Mouse (Mus musculus) forebrain, embryonic 13.5 days (tissue): ENCODE results near the gene Mto1. TPM values are rescaled to one million over a fixed set of nuclear protein-coding genes. Genes with fewer than 3 reads are reported as not detected.

ENCODE experiments used
- ATAC-seq: fragments of 200-750 bp; cut with Nextera tagmentation; 2 replicates; pipeline ENCODE4 v1.8.0; 2017
- H3K27ac ChIP-seq: fragments of 300-500 bp; sonication (generic); 2 replicates; pipeline ENCODE4 v1.5.1; 2015; ENCODE audit warnings: inconsistent platforms, mild to moderate bottlenecking, moderate library complexity
- H3K27me3 ChIP-seq: fragments of 300-500 bp; sonication (generic); 2 replicates; pipeline ENCODE4 v1.6.1; 2015; ENCODE audit warnings: mild to moderate bottlenecking, inconsistent platforms
- H3K36me3 ChIP-seq: fragments of 300-500 bp; sonication (generic); 2 replicates; pipeline ENCODE4 v1.6.1; 2015; ENCODE audit warnings: mild to moderate bottlenecking, inconsistent platforms; ENCODE audit not compliant: poor library complexity, severe bottlenecking
- H3K4me1 ChIP-seq: fragments of 300-500 bp; sonication (generic); 2 replicates; pipeline ENCODE4 v1.6.1; 2015; ENCODE audit warnings: inconsistent platforms
- H3K4me2 ChIP-seq: fragments of 300-500 bp; sonication (generic); 2 replicates; pipeline ENCODE4 v1.6.1; 2015; ENCODE audit warnings: inconsistent platforms, mild to moderate bottlenecking, moderate library complexity
- H3K4me3 ChIP-seq: fragments of 300-500 bp; sonication (generic); 2 replicates; pipeline ENCODE4 v1.5.1; 2015; ENCODE audit warnings: mild to moderate bottlenecking, inconsistent platforms
- H3K9ac ChIP-seq: fragments of 300-500 bp; sonication (generic); 2 replicates; pipeline ENCODE4 v1.6.1; 2015; ENCODE audit warnings: mild to moderate bottlenecking, inconsistent platforms
- H3K9me3 ChIP-seq: fragments of 300-500 bp; sonication (generic); replicated peaks from 2 replicates; pipeline ENCODE4 v1.6.1; 2016; ENCODE audit warnings: inconsistent platforms
- WGBS: fragments of 180-500 bp; shearing (Covaris S2); methylation state at CpG from one replicate; pipeline ENCODE4 v1.1.7; 2015; 5-methylcytosine and 5-hydroxymethylcytosine counted together
- polyA plus RNA-seq: library from polyadenylated mRNA; unstranded; fragments of >200 nt; fragmentation: Nextera tagmentation; extraction: Ambion mirVana; gene quantifications from 2 replicates; pipeline ENCODE4 v1.2.1, GENCODE M21; 2015

Gene Mto1
- 24.9 and 26.1 TPM in 2 replicates for polyA plus RNA-seq

GRCm38 (mm10) chr9:78447973-78448873 lies at the start of gene Mto1, which contains the start of gene Gm17324:
Gene Mto1 (plus strand): TSS chr9:78448208.
Gene Gm17324 (minus strand): TSS chr9:78448786.
- H3K4me2 ChIP-seq: peak within 1 kb of the TSS; percentile 66
- WGBS: under 1% methylated on average over 93 of the region's 96 CpGs
- H3K9ac ChIP-seq: peak within 1 kb of the TSS; percentile 86
- H3K4me3 ChIP-seq: peak within 1 kb of the TSS; percentile 87
- H3K36me3 ChIP-seq: peaks cover 22% of the 10 kb centered on the region
- peaks cover 13% of the 10 kb centered on the region for H3K4me1 ChIP-seq
- H3K27ac ChIP-seq: peak within 1 kb of the TSS; percentile 90
- peak; percentile 97 for ATAC-seq
- peaks cover 35% of the 10 kb centered on the region for H3K27me3 ChIP-seq
- H3K9me3 ChIP-seq: no peaks in the 10 kb centered on the region

- H3K9me3 ChIP-seq: no peaks in the 10 kb centered on the region
- peaks cover 32% of the 10 kb centered on the region for H3K27me3 ChIP-seq
- H3K9ac ChIP-seq: no peak overlapping the region
- H3K36me3 ChIP-seq: no peaks in the 10 kb centered on the region
- H3K4me1 ChIP-seq: peaks cover 7% of the 10 kb centered on the region
- 92% methylated on average over 5 of the region's 5 CpGs for WGBS
- ATAC-seq: no peak
- H3K27ac ChIP-seq: no peak overlapping the region
- no peak overlapping the region for H3K4me2 ChIP-seq
- no peak overlapping the region for H3K4me3 ChIP-seq
Observed at GRCm38 (mm10) chr9:78400570-78400969, 47.4 kb upstream of the Mto1 start.

GRCm38 (mm10) chr9:78401596-78401995 lies 46.4 kb upstream of the Mto1 start:
- WGBS: 93% methylated on average over 7 of the region's 7 CpGs

GRCm38 (mm10) chr9:78427362-78427781 lies 20.6 kb upstream of the Mto1 start:
- ATAC-seq: 0 out of 2 replicates have a peak, but pooled peaks have one; percentile 27
- H3K27me3 ChIP-seq: 0 out of 2 replicates have a peak, but pooled peaks cover 2% of the 10 kb centered on the region
- H3K36me3 ChIP-seq: no peaks in the 10 kb centered on the region
- H3K4me1 ChIP-seq: peaks cover 3% of the 10 kb centered on the region; the same call in 1 of the 2 replicates
- peak overlapping the region; percentile 26; the same call in 1 of the 2 replicates for H3K9ac ChIP-seq
- 31% methylated on average over 22 of the region's 27 CpGs for WGBS
- no peaks in the 10 kb centered on the region for H3K9me3 ChIP-seq
- H3K4me2 ChIP-seq: peak overlapping the region; percentile 56
- no peak overlapping the region for H3K27ac ChIP-seq
- peak overlapping the region; percentile 25 for H3K4me3 ChIP-seq

More at GRCm38 (mm10) chr9:78401596-78401995, 46.4 kb upstream of the Mto1 start:
- Histone ChIP-seq H3K36me3 (no peaks in the 10 kb centered on the region), H3K9ac (no peak overlapping the region), H3K4me1 (no peaks in the 10 kb centered on the region), H3K9me3 (no peaks in the 10 kb centered on the region), H3K27me3 (peaks cover 22% of the 10 kb centered on the region), H3K4me3 (no peak overlapping the region), H3K4me2 (no peak overlapping the region), H3K27ac (no peak overlapping the region)
- no peak for ATAC-seq

- H3K4me1 ChIP-seq: peaks cover 3% of the 10 kb centered on the region; the same call in 1 of the 2 replicates
- no peak overlapping the region for H3K27ac ChIP-seq
- no peak overlapping the region for H3K4me3 ChIP-seq
- H3K9me3 ChIP-seq: no peaks in the 10 kb centered on the region
- no peak for ATAC-seq
- 89% methylated on average over 6 of the region's 6 CpGs for WGBS
- no peaks in the 10 kb centered on the region for H3K36me3 ChIP-seq
- 0 out of 2 replicates have a peak, but pooled peaks cover 2% of the 10 kb centered on the region for H3K27me3 ChIP-seq
- no peak overlapping the region for H3K4me2 ChIP-seq
- no peak overlapping the region for H3K9ac ChIP-seq
Observed at GRCm38 (mm10) chr9:78428185-78428584, 19.8 kb upstream of the Mto1 start.

- no peak for ATAC-seq
- peaks cover 3% of the 10 kb centered on the region; the same call in 1 of the 2 replicates for H3K4me1 ChIP-seq
- H3K27ac ChIP-seq: no peak overlapping the region
- H3K27me3 ChIP-seq: 0 out of 2 replicates have a peak, but pooled peaks cover 2% of the 10 kb centered on the region
- 87% methylated on average over 4 of the region's 4 CpGs for WGBS
- no peak overlapping the region for H3K4me3 ChIP-seq
- H3K9me3 ChIP-seq: no peaks in the 10 kb centered on the region
- no peaks in the 10 kb centered on the region for H3K36me3 ChIP-seq
- H3K4me2 ChIP-seq: no peak overlapping the region
- no peak overlapping the region for H3K9ac ChIP-seq
Observed at GRCm38 (mm10) chr9:78428870-78429432, 19.1 kb upstream of the Mto1 start.

GRCm38 (mm10) chr9:78429551-78429950 lies 18.5 kb upstream of the Mto1 start:
- Histone ChIP-seq H3K27me3 (0 out of 2 replicates have a peak, but pooled peaks cover 2% of the 10 kb centered on the region), H3K4me3 (no peak overlapping the region), H3K9me3 (no peaks in the 10 kb centered on the region), H3K36me3 (no peaks in the 10 kb centered on the region), H3K4me1 (peaks cover 3% of the 10 kb centered on the region; the same call in 1 of the 2 replicates), H3K27ac (no peak overlapping the region), H3K9ac (no peak overlapping the region), H3K4me2 (no peak overlapping the region)
- no peak for ATAC-seq
- 61% methylated on average over 2 of the region's 2 CpGs for whole genome bisulfite sequencing

GRCm38 (mm10) chr9:78430486-78430885 lies 17.5 kb upstream of the Mto1 start:
- ATAC-seq: no peak

GRCm38 (mm10) chr9:78432471-78432870 lies 15.5 kb upstream of the Mto1 start:
- WGBS: 87% methylated on average over 5 of the region's 5 CpGs
- ATAC-seq: no peak

More at GRCm38 (mm10) chr9:78430486-78430885, 17.5 kb upstream of the Mto1 start:
- Histone ChIP-seq H3K36me3 (no peaks in the 10 kb centered on the region), H3K9me3 (no peaks in the 10 kb centered on the region), H3K4me2 (no peak overlapping the region), H3K27me3 (0 out of 2 replicates have a peak, but pooled peaks cover 2% of the 10 kb centered on the region), H3K4me3 (no peak overlapping the region), H3K9ac (no peak overlapping the region), H3K4me1 (peaks cover 3% of the 10 kb centered on the region; the same call in 1 of the 2 replicates), H3K27ac (no peak overlapping the region)
- WGBS: 88% methylated on average over 6 of the region's 6 CpGs

GRCm38 (mm10) chr9:78439426-78439825 lies 8.6 kb upstream of the Mto1 start:
- no peaks in the 10 kb centered on the region for H3K9me3 ChIP-seq
- H3K4me3 ChIP-seq: no peak overlapping the region
- no peak overlapping the region for H3K9ac ChIP-seq
- no peak overlapping the region for H3K4me2 ChIP-seq
- no peaks in the 10 kb centered on the region for H3K36me3 ChIP-seq
- no peak for ATAC-seq
- H3K27me3 ChIP-seq: peaks cover 51% of the 10 kb centered on the region
- WGBS: 69% methylated on average over 5 of the region's 5 CpGs
- no peak overlapping the region for H3K27ac ChIP-seq
- peaks cover 12% of the 10 kb centered on the region for H3K4me1 ChIP-seq

More at GRCm38 (mm10) chr9:78432471-78432870, 15.5 kb upstream of the Mto1 start:
- no peaks in the 10 kb centered on the region for H3K36me3 ChIP-seq
- H3K4me2 ChIP-seq: no peak overlapping the region
- peaks cover 2% of the 10 kb centered on the region; the same call in 1 of the 2 replicates for H3K4me1 ChIP-seq
- no peak overlapping the region for H3K27ac ChIP-seq
- no peak overlapping the region for H3K4me3 ChIP-seq
- H3K9me3 ChIP-seq: no peaks in the 10 kb centered on the region
- H3K9ac ChIP-seq: no peak overlapping the region
- 0 out of 2 replicates have a peak, but pooled peaks cover 2% of the 10 kb centered on the region for H3K27me3 ChIP-seq

- no peaks in the 10 kb centered on the region for H3K36me3 ChIP-seq
- H3K9ac ChIP-seq: peak overlapping the region; percentile 58; the same call in 1 of the 2 replicates
- peaks cover 12% of the 10 kb centered on the region for H3K4me1 ChIP-seq
- 4% methylated on average over 9 of the region's 9 CpGs for WGBS
- no peaks in the 10 kb centered on the region for H3K9me3 ChIP-seq
- peak; percentile 14; the same call in 1 of the 2 replicates for ATAC-seq
- H3K4me2 ChIP-seq: peak overlapping the region; percentile 72
- H3K27me3 ChIP-seq: peaks cover 73% of the 10 kb centered on the region
- H3K4me3 ChIP-seq: peak overlapping the region; percentile 44
- H3K27ac ChIP-seq: no peak overlapping the region
Observed at GRCm38 (mm10) chr9:78442237-78442578, 5.8 kb upstream of the Mto1 start.
